Mouse (Mus musculus) midbrain, embryonic 16.5 days (tissue): ENCODE measurements around the gene Atp8b2. TPM values are rescaled to one million over a fixed set of nuclear protein-coding genes. Genes with fewer than 3 reads are reported as not detected.

Experiments
- ATAC-seq: fragments of 200-750 bp; cut with Nextera tagmentation; 2 replicates; pipeline ENCODE4 v1.8.0; 2017; ENCODE audit warnings: moderate TSS enrichment
- H3K27ac ChIP-seq: fragments of 300-500 bp; sonication (generic); 2 replicates; pipeline ENCODE4 v1.5.1; 2014; ENCODE audit warnings: mild to moderate bottlenecking, low read length, mixed read lengths
- H3K27me3 ChIP-seq: fragments of 300-500 bp; sonication (generic); 2 replicates; pipeline ENCODE4 v1.6.1; 2014; ENCODE audit warnings: low read depth, low read length, mixed read lengths; ENCODE audit not compliant: control insufficient read depth, insufficient read depth
- H3K36me3 ChIP-seq: fragments of 300-500 bp; sonication (generic); 2 replicates; pipeline ENCODE4 v1.6.1; 2014; ENCODE audit warnings: mild to moderate bottlenecking, low read length, moderate library complexity, mixed read lengths; ENCODE audit not compliant: control insufficient read depth, insufficient read depth
- H3K4me1 ChIP-seq: fragments of 300-500 bp; sonication (generic); 2 replicates; pipeline ENCODE4 v1.6.1; 2014; ENCODE audit warnings: mild to moderate bottlenecking, low read length, mixed read lengths; ENCODE audit not compliant: control insufficient read depth, insufficient read depth
- H3K4me2 ChIP-seq: fragments of 300-500 bp; sonication (generic); 2 replicates; pipeline ENCODE4 v1.6.1; 2014; ENCODE audit warnings: mild to moderate bottlenecking, low read length, mixed read lengths
- H3K4me3 ChIP-seq: fragments of 300-500 bp; sonication (generic); 2 replicates; pipeline ENCODE4 v1.5.1; 2014; ENCODE audit warnings: low read depth, mild to moderate bottlenecking, low read length, moderate library complexity, mixed read lengths
- H3K9ac ChIP-seq: fragments of 300-500 bp; sonication (generic); 2 replicates; pipeline ENCODE4 v1.6.1; 2014; ENCODE audit warnings: low read depth, low read length, mixed read lengths
- H3K9me3 ChIP-seq: fragments of 300-500 bp; sonication (generic); replicated peaks from 2 replicates; pipeline ENCODE4 v1.6.1; 2014; ENCODE audit warnings: mild to moderate bottlenecking, low read length, mixed read lengths; ENCODE audit not compliant: control insufficient read depth, poor library complexity, severe bottlenecking
- WGBS: fragments of 180-500 bp; shearing (Covaris S2); extraction: QIAGEN DNeasy Blood & Tissue Kit; methylation state at CpG from one replicate; pipeline ENCODE4 v1.1.7; 2014; 5-methylcytosine and 5-hydroxymethylcytosine counted together
- polyA plus RNA-seq: library from polyadenylated mRNA; unstranded; fragments of >200 nt; fragmentation: Nextera tagmentation; extraction: Ambion mirVana; gene quantifications from 2 replicates; pipeline ENCODE4 v1.2.1, GENCODE M21; 2015

The Atp8b2 gene
- polyA plus RNA-seq, 1 experiment from 2014 or later: 12.5 TPM

DNA sequence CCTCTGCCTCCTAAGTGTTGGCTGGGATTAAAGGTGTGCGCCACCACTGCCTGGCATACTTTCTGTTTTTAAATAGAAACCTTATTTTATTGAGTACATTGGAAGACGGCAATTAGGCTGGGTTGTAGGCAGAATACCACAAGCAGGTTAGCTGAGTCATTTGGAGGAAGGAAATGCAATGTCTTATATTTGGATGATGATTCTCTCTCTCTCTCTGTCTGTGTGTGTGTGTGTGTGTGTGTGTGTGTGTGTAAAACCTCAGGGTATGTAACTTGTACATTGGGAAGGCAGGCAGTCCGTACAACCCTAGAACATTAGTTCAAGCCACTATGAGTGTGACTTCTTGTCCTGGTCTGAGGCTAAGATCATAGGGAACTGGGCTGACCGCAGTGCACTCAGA, 24.5 kb upstream of the Atp8b2 start:
- no peaks in the 10 kb centered on the region for H3K27me3 ChIP-seq
- WGBS: 98% methylated on average over 4 of the region's 4 CpGs
- no peaks in the 10 kb centered on the region for H3K9me3 ChIP-seq
- no peak for ATAC-seq
- H3K4me2 ChIP-seq: no peak overlapping the region
- H3K4me3 ChIP-seq: no peak overlapping the region
- no peak overlapping the region for H3K9ac ChIP-seq
- H3K27ac ChIP-seq: no peak overlapping the region
- H3K4me1 ChIP-seq: no peaks in the 10 kb centered on the region
- no peaks in the 10 kb centered on the region for H3K36me3 ChIP-seq

DNA sequence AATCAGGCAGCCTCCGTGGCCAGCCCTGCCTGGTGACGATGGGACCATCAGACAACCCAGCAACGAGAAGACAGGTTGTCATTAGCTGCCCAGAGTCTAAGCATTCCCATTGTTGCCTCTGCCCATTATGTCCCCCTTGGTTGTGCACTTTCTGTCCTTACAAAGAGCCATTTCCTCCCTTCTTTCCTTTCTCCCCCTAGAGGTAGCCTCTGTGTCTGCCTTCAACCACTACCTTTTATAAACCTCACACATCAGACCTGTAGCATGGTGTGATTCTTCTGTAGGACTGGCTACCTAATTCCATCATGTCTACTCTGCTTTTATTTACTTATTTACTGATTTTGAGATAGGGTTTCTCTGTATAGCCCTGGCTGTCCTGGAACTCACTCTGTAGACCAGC, 23.9 kb upstream of the Atp8b2 start:
- Histone ChIP-seq H3K36me3 (no peaks in the 10 kb centered on the region), H3K4me1 (no peaks in the 10 kb centered on the region), H3K27ac (no peak overlapping the region), H3K27me3 (no peaks in the 10 kb centered on the region), H3K9me3 (no peaks in the 10 kb centered on the region), H3K4me2 (no peak overlapping the region), H3K4me3 (no peak overlapping the region), H3K9ac (no peak overlapping the region)
- no peak for ATAC-seq
- 51% methylated on average over 3 of the region's 3 CpGs for WGBS

DNA sequence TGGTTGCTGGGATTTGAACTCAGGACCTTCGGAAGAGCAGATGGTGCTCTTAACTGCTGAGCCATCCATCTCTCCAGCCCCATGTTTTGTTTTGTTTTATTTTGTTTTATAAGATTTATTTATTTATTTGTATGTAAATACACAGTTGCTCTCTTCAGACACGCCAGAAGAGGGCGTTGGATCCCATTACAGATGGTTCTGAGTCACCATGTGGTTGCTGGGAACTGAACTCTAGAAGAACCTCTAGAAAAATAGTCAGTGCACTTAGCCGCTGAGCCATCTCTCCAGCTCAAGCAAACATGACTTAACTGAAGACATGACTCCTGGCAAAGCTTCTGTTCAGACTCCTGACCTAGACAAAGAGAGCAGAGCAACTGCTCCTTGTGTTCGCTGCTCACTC, 19.1 kb upstream of the Atp8b2 start:
- no peaks in the 10 kb centered on the region for H3K27me3 ChIP-seq
- H3K27ac ChIP-seq: no peak overlapping the region
- no peaks in the 10 kb centered on the region for H3K36me3 ChIP-seq
- H3K9ac ChIP-seq: no peak overlapping the region
- WGBS: 77% methylated on average over 5 of the region's 5 CpGs
- H3K4me1 ChIP-seq: no peaks in the 10 kb centered on the region
- H3K9me3 ChIP-seq: no peaks in the 10 kb centered on the region
- no peak overlapping the region for H3K4me3 ChIP-seq
- H3K4me2 ChIP-seq: no peak overlapping the region
- ATAC-seq: no peak

DNA sequence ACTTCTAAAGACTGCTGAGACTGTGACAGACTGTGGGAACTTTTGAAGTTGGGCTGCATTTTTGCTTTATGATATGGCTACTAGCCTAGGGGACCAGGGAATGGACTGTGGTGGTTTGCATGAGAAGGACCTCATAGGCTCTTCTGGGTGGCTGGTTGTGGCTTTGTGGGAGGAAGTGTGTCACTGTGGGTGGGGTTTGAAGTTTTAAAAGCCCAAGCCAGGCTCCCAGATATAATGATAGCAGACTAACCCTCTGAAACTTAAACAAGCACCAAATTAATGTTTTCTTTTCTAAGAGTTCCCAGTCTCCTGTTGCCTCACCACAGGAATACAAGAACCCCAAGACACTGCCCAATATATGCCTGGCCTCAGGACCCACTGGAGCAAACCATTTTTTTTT, 13.6 kb upstream of the Atp8b2 start:
- H3K4me2 ChIP-seq: no peak overlapping the region
- no peak for ATAC-seq
- H3K27ac ChIP-seq: no peak overlapping the region
- no peaks in the 10 kb centered on the region for H3K36me3 ChIP-seq
- no peak overlapping the region for H3K9ac ChIP-seq
- no peaks in the 10 kb centered on the region for H3K4me1 ChIP-seq
- H3K27me3 ChIP-seq: no peaks in the 10 kb centered on the region
- H3K9me3 ChIP-seq: no peaks in the 10 kb centered on the region
- no peak overlapping the region for H3K4me3 ChIP-seq

DNA sequence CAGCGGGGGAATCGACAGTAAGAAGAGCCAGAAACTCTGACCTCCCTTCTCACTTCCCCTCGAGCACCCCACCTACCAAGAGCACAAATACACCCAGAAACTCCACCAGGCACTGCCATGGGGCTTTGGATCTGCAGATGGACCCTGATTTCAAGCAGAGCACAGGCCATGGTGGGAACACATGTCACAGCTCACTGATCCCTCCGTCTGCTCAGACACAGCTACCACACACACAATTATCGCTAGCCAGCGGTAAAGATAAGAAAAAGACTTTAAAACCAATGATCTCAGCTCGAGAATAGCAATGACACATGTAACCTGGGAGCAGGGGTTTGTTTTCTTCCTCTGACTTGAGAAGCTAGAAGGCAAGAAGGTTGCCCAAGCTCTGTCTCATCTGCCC, 5.2 kb upstream of the Atp8b2 start:
- peaks cover 10% of the 10 kb centered on the region for H3K4me1 ChIP-seq
- H3K36me3 ChIP-seq: no peaks in the 10 kb centered on the region
- no peak overlapping the region for H3K4me3 ChIP-seq
- no peak overlapping the region for H3K9ac ChIP-seq
- WGBS: 79% methylated on average over 7 of the region's 7 CpGs
- no peak overlapping the region for H3K4me2 ChIP-seq
- H3K9me3 ChIP-seq: no peaks in the 10 kb centered on the region
- no peaks in the 10 kb centered on the region for H3K27me3 ChIP-seq
- H3K27ac ChIP-seq: no peak overlapping the region
- ATAC-seq: no peak

DNA sequence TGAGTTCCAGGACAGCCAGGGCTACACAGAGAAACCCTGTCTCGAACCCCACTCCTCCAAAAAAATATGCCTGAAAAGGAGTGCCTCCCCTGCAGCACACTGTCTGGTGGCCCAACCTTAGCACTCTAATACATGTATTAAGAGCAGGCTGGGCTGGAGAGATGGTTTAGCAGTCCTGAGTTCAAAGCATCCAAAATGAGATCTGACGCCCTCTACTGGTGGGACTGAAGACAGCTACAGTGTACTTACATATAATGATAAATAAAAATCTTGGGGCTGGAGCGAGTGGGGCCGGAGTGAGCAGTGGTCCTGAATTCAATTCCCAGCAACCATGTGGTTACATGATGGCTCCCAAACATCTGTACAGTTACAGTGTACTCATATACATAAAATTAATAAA, 3.6 kb upstream of the Atp8b2 start:
- Histone ChIP-seq H3K36me3 (no peaks in the 10 kb centered on the region), H3K9me3 (no peaks in the 10 kb centered on the region), H3K4me3 (no peak overlapping the region), H3K9ac (no peak overlapping the region), H3K27me3 (no peaks in the 10 kb centered on the region), H3K27ac (no peak overlapping the region), H3K4me1 (peaks cover 16% of the 10 kb centered on the region), H3K4me2 (no peak overlapping the region)
- 82% methylated on average over 4 of the region's 4 CpGs for WGBS
- ATAC-seq: no peak

DNA sequence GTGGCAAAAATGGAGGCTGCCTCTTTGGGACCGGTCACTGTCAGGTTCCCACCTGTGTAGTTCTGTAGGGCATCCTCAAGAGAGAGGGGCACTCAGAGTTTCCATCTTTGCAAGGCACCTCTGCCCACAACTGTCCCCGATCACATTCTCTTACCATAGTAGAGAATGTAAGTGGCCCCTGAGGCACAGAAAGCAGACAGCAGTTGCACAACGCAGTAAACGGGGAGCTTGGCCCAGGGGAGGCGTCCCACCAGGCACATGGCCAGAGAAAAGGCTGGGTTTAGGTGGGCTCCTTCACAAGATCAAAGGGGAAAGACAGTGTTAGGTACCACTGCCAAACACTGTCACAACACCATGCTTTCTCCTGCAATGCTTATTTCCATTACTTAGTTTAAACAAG, 2.7 kb upstream of the Atp8b2 start:
- no peak overlapping the region for H3K9ac ChIP-seq
- H3K27ac ChIP-seq: no peak overlapping the region
- no peaks in the 10 kb centered on the region for H3K9me3 ChIP-seq
- WGBS: 93% methylated on average over 5 of the region's 5 CpGs
- no peak for ATAC-seq
- H3K4me3 ChIP-seq: no peak overlapping the region
- H3K36me3 ChIP-seq: no peaks in the 10 kb centered on the region
- no peaks in the 10 kb centered on the region for H3K27me3 ChIP-seq
- peaks cover 25% of the 10 kb centered on the region for H3K4me1 ChIP-seq
- no peak overlapping the region for H3K4me2 ChIP-seq

DNA sequence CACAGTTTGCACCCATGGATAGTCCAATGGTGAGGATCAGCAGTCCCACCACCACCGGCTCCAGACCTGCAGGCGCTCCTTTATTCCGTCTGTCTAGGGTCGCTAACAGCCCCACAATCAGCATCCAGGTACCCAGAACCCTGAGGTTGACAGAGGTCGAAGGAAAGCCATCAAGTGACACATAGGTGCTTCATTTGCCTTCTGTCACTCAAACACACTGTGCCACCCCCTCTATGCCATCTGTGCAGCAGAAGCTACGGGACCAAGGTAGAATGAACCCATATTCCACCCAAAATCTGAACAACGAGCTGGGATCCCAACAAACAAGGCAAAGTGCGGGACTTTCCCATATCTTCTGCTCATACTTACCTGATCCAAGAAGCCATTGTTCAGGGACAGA, 2.2 kb upstream of the Atp8b2 start:
- Histone ChIP-seq H3K4me1 (peaks cover 29% of the 10 kb centered on the region), H3K4me2 (no peak overlapping the region), H3K27me3 (no peaks in the 10 kb centered on the region), H3K9me3 (no peaks in the 10 kb centered on the region), H3K27ac (no peak overlapping the region), H3K36me3 (no peaks in the 10 kb centered on the region), H3K4me3 (no peak overlapping the region), H3K9ac (no peak overlapping the region)
- ATAC-seq: no peak
- WGBS: 96% methylated on average over 8 of the region's 8 CpGs

DNA sequence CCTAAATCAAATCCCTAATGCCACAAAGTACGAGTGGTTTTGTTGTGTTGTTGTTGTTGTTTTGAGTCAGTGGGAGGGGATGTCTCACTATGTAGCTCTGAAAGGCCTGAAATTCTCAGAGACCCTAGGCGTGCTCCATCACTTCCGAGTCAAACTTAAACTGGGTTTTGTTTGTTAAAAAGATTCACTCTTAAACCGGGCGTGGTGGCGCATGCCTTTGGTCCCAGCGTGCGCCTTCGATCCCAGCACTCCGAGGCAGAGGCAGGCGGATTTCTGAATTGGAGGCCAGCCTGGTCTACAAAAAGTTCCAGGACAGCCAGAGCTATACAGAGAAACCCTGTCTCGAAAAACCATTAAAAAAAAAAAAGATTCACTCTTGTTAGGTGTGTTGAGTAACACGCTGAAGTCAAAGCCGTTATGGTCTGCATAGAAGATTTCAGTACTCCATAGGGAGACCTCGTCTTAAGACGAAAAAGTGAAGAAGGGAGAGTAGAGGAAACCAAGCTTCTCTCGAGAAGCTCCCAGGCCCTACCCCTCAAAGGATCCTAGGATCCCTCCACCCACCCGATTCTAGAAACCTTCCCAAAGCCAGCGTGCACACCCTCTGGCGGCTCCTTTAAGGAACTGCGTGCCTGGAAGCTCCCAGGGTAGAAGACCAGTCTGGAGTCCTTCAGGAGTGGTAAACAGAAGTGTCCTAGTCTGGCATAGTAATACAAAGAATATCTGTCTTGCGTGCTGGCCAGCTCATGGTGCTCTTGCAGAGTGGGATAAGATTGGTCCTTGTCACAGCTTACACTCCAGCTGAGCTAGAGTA, 825 bp upstream of the Atp8b2 start:
- peak overlapping the region; percentile 89 for H3K27ac ChIP-seq
- peak overlapping the region; percentile 97 for H3K9ac ChIP-seq
- H3K9me3 ChIP-seq: no peaks in the 10 kb centered on the region
- peak overlapping the region; percentile 88 for H3K4me2 ChIP-seq
- peaks cover 39% of the 10 kb centered on the region for H3K4me1 ChIP-seq
- no peaks in the 10 kb centered on the region for H3K27me3 ChIP-seq
- no peak for ATAC-seq
- H3K36me3 ChIP-seq: no peaks in the 10 kb centered on the region
- H3K4me3 ChIP-seq: peak overlapping the region; percentile 85
- 35% methylated on average over 22 of the region's 22 CpGs for WGBS
